Mouse (Mus musculus) heart, embryonic 12.5 days (tissue): ENCODE results near the gene Pum1. TPM values are rescaled to one million over a fixed set of nuclear protein-coding genes. Genes with fewer than 3 reads are reported as not detected.

ENCODE experiments used
- ATAC-seq: fragments of 200-750 bp; cut with Nextera tagmentation; 2 replicates; pipeline ENCODE4 v1.8.0; 2017; ENCODE audit warnings: moderate TSS enrichment, moderate library complexity; ENCODE audit not compliant: insufficient number of reproducible peaks, low FRiP score
- H3K27ac ChIP-seq: fragments of 300-500 bp; sonication (generic); 2 replicates; pipeline ENCODE4 v1.5.1; 2016; ENCODE audit warnings: mild to moderate bottlenecking, moderate library complexity; ENCODE audit not compliant: poor library complexity, severe bottlenecking
- H3K27me3 ChIP-seq: fragments of 300-500 bp; sonication (generic); replicated peaks from 2 replicates; pipeline ENCODE4 v1.6.1; 2016; ENCODE audit warnings: mild to moderate bottlenecking, moderate library complexity
- H3K36me3 ChIP-seq: fragments of 300-500 bp; sonication (generic); 2 replicates; pipeline ENCODE4 v1.6.1; 2016; ENCODE audit warnings: mild to moderate bottlenecking, moderate library complexity
- H3K4me1 ChIP-seq: fragments of 300-500 bp; sonication (generic); replicated peaks from 2 replicates; pipeline ENCODE4 v1.6.1; 2016; ENCODE audit warnings: mild to moderate bottlenecking
- H3K4me2 ChIP-seq: fragments of 300-500 bp; sonication (generic); 2 replicates; pipeline ENCODE4 v1.6.1; 2016; ENCODE audit warnings: mild to moderate bottlenecking, moderate library complexity
- H3K4me3 ChIP-seq: fragments of 300-500 bp; sonication (generic); 2 replicates; pipeline ENCODE4 v1.5.1; 2016; ENCODE audit warnings: mild to moderate bottlenecking
- H3K9ac ChIP-seq: fragments of 300-500 bp; sonication (generic); 2 replicates; pipeline ENCODE4 v1.6.1; 2016; ENCODE audit warnings: mild to moderate bottlenecking, moderate library complexity
- H3K9me3 ChIP-seq: fragments of 300-500 bp; sonication (generic); replicated peaks from 2 replicates; pipeline ENCODE4 v1.6.1; 2016; ENCODE audit warnings: mild to moderate bottlenecking, moderate library complexity
- WGBS: fragments of 180-500 bp; shearing (Covaris S2); methylation state at CpG from one replicate; pipeline ENCODE4 v1.1.7; 2016; 5-methylcytosine and 5-hydroxymethylcytosine counted together
- polyA plus RNA-seq: library from polyadenylated mRNA; unstranded; fragments of >200 nt; fragmentation: Nextera tagmentation; extraction: Ambion mirVana; gene quantifications from 2 replicates; pipeline ENCODE4 v1.2.1, GENCODE M21; 2016

Pum1 gene
- polyA plus RNA-seq, 1 experiment from 2014 or later: 68.7 TPM

DNA sequence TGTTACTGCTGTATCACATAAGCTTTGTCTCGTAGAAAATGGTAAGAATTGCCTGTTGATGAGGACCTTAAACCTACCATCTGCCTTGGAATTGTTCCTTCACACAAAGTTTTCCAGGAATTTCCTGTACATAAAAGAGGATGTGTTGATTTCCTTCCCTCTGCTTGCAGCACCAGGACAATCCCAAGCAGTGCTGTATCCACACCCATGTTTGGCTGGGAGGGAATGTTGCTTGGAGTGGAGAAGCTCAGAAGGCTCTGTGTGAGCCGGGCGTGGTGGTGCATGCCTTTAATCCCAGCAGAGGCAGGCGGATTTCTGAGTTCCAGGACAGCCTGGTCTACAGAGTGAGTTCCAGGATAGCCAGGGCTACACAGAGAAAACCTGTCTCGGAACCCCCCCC, 98.7 kb downstream of the Pum1 start:
- peaks cover 90% of the 10 kb centered on the region for H3K36me3 ChIP-seq
- peaks cover 21% of the 10 kb centered on the region for H3K4me1 ChIP-seq
- H3K4me2 ChIP-seq: no peak overlapping the region
- H3K27ac ChIP-seq: no peak overlapping the region; the same call in 1 of the 2 replicates
- H3K27me3 ChIP-seq: no peaks in the 10 kb centered on the region
- H3K4me3 ChIP-seq: no peak overlapping the region
- WGBS: 76% methylated on average over 5 of the region's 5 CpGs
- H3K9me3 ChIP-seq: no peaks in the 10 kb centered on the region
- no peak for ATAC-seq
- no peak overlapping the region for H3K9ac ChIP-seq

GRCm38 (mm10) chr4:130765399-130766160, 102.5 kb downstream of the Pum1 start:
- H3K36me3 ChIP-seq: peaks cover 95% of the 10 kb centered on the region
- 91% methylated on average over 7 of the region's 7 CpGs for WGBS
- H3K27ac ChIP-seq: no peak overlapping the region
- no peak for ATAC-seq
- no peak overlapping the region for H3K9ac ChIP-seq
- H3K4me1 ChIP-seq: peaks cover 5% of the 10 kb centered on the region
- no peak overlapping the region for H3K4me3 ChIP-seq
- H3K4me2 ChIP-seq: no peak overlapping the region
- no peaks in the 10 kb centered on the region for H3K27me3 ChIP-seq
- H3K9me3 ChIP-seq: no peaks in the 10 kb centered on the region

DNA sequence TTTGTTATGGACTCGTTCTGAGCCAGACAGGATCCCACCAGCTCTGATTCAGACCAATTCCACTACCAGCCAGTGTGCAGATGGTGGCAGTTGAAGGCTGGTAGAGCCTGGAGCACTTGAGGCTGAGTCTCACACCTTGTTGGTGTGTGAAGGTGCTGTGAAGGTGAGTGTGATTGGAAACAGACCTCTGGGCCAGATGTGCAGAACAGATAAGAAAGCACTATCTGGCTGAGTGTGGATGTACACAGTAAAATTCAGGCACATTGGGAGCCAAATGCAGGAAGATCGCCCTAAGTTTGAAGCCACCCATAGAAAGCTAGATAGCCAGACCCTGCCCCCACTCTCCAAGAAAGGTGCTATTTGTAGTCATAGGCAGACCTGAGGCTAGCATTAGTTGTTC, 103.3 kb downstream of the Pum1 start:
- Histone ChIP-seq H3K4me2 (no peak overlapping the region), H3K9me3 (no peaks in the 10 kb centered on the region), H3K9ac (no peak overlapping the region), H3K4me3 (no peak overlapping the region), H3K36me3 (peaks cover 95% of the 10 kb centered on the region), H3K27ac (no peak overlapping the region), H3K4me1 (peaks cover 3% of the 10 kb centered on the region), H3K27me3 (no peaks in the 10 kb centered on the region)
- no peak for ATAC-seq
- 82% methylated on average over 2 of the region's 2 CpGs for WGBS

GRCm38 (mm10) chr4:130766926-130767325, 103.8 kb downstream of the Pum1 start:
- H3K27ac ChIP-seq: no peak overlapping the region
- H3K4me3 ChIP-seq: no peak overlapping the region
- H3K36me3 ChIP-seq: peaks cover 94% of the 10 kb centered on the region
- no peak overlapping the region for H3K4me2 ChIP-seq
- no peak overlapping the region for H3K9ac ChIP-seq
- no peaks in the 10 kb centered on the region for H3K27me3 ChIP-seq
- ATAC-seq: no peak
- H3K9me3 ChIP-seq: no peaks in the 10 kb centered on the region
- 85% methylated on average over 4 of the region's 4 CpGs for WGBS
- no peaks in the 10 kb centered on the region for H3K4me1 ChIP-seq

DNA sequence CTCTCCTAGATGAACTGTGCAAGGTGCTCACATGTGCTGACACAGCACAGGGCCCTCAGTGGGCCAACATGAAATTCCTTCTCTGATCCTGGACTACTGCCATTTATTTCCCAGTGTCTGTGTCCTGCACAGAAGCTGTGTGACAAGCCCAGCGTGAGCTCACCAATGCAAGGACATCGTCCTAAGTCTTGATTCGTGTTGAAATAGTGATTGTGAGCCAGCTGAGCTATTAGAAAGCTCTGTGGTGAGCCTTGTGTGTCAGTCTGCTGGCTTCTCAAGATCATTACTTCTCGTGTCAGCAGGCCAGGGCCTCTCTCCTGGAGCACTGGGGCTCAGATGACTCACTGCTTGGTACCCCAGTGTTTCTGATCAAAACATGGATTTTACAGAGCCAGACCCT, 110.8 kb downstream of the Pum1 start:
- no peak for ATAC-seq
- H3K4me1 ChIP-seq: peaks cover 31% of the 10 kb centered on the region
- H3K4me3 ChIP-seq: no peak overlapping the region
- H3K27ac ChIP-seq: no peak overlapping the region
- no peak overlapping the region for H3K9ac ChIP-seq
- no peaks in the 10 kb centered on the region for H3K27me3 ChIP-seq
- H3K9me3 ChIP-seq: no peaks in the 10 kb centered on the region
- WGBS: 88% methylated on average over 4 of the region's 4 CpGs
- H3K36me3 ChIP-seq: peaks cover 79% of the 10 kb centered on the region
- no peak overlapping the region for H3K4me2 ChIP-seq

DNA sequence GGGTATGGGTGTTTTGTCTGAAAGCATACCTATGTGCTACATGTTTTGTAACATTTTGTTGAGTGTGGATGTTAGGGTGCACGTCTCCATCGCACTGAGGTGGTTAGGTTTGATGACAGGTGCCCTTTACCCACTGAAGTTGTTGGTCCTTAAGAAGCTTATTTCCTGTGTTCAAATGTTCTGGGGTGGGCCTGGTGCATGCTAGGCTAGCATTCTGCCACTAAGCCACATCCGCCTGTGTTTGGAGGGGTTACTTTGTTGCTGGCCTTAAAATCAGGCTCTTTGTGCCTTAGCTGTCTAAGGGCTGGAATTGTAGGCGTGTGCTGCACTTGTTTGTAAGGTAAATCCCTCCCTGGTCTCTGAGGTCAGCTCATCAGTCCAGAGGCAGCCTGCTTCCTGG, 111.7 kb downstream of the Pum1 start:
- 89% methylated on average over 4 of the region's 4 CpGs for WGBS
- no peak overlapping the region for H3K27ac ChIP-seq
- no peak overlapping the region for H3K4me2 ChIP-seq
- H3K9me3 ChIP-seq: no peaks in the 10 kb centered on the region
- H3K36me3 ChIP-seq: peaks cover 81% of the 10 kb centered on the region
- no peaks in the 10 kb centered on the region for H3K27me3 ChIP-seq
- no peak overlapping the region for H3K9ac ChIP-seq
- no peak for ATAC-seq
- no peak overlapping the region for H3K4me3 ChIP-seq
- peaks cover 39% of the 10 kb centered on the region for H3K4me1 ChIP-seq

DNA sequence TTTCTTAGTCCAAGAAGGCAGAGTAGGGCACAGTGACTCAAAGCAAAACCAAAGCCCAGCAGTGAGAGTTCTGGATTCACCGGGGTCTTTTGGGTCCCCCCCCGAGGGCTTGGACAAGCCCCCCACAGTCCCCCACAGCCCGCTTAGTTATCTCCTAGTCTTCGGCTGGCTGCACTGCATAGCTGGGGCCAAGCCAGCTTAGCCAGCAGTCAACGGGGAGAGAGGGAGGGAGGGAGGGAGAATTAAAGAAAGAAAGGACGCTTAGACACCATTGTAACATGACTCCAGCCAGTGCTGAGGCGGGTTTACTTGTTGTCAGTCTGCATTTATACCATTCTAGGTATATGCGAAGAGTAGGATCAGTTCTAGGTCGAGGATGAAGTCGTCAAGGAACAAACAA, 114.5 kb downstream of the Pum1 start:
- no peak overlapping the region for H3K9ac ChIP-seq
- no peaks in the 10 kb centered on the region for H3K27me3 ChIP-seq
- no peak overlapping the region for H3K4me2 ChIP-seq
- WGBS: 37% methylated on average over 10 of the region's 10 CpGs
- peaks cover 73% of the 10 kb centered on the region for H3K36me3 ChIP-seq
- peak; percentile 17; the same call in 1 of the 2 replicates for ATAC-seq
- H3K9me3 ChIP-seq: no peaks in the 10 kb centered on the region
- H3K4me3 ChIP-seq: no peak overlapping the region
- H3K27ac ChIP-seq: peak overlapping the region; percentile 65
- H3K4me1 ChIP-seq: peaks cover 39% of the 10 kb centered on the region

- 70% methylated on average over 3 of the region's 3 CpGs for WGBS
- Histone ChIP-seq H3K27me3 (no peaks in the 10 kb centered on the region), H3K27ac (peak overlapping the region; percentile 36), H3K9ac (no peak overlapping the region), H3K4me3 (no peak overlapping the region), H3K4me2 (no peak overlapping the region), H3K36me3 (peaks cover 60% of the 10 kb centered on the region), H3K4me1 (peaks cover 39% of the 10 kb centered on the region), H3K9me3 (no peaks in the 10 kb centered on the region)
- ATAC-seq: peak; percentile 37; the same call in 1 of the 2 replicates
Observed at GRCm38 (mm10) chr4:130779037-130779436, 115.9 kb downstream of the Pum1 start.

DNA sequence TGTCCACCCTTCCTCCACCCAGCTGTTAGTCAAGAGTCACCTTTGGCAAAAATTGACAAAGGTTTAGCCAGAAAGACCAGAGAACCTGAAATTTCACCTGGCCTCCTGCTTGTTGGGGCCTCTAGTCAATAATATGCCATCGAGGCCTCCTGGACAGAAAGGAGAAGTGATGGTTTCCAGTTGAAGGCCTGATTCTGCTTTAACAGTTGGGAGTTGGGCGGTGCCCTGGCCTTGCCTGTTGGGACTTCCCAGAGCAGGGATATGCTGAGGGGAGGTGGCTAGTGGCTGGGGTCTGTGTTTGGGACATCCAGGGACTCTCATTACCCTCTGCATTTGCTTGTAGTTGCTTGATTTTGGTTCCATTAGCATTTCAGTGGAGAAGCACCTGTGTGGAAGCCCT, 119.4 kb downstream of the Pum1 start:
- no peak overlapping the region for H3K27ac ChIP-seq
- no peaks in the 10 kb centered on the region for H3K27me3 ChIP-seq
- no peaks in the 10 kb centered on the region for H3K9me3 ChIP-seq
- peaks cover 23% of the 10 kb centered on the region for H3K4me1 ChIP-seq
- H3K36me3 ChIP-seq: peaks cover 34% of the 10 kb centered on the region
- no peak overlapping the region for H3K4me2 ChIP-seq
- 84% methylated on average over 2 of the region's 2 CpGs for WGBS
- H3K9ac ChIP-seq: no peak overlapping the region
- no peak for ATAC-seq
- no peak overlapping the region for H3K4me3 ChIP-seq

GRCm38 (mm10) chr4:130784755-130785154, 121.6 kb downstream of the Pum1 start:
- Histone ChIP-seq H3K9me3 (no peaks in the 10 kb centered on the region), H3K36me3 (peaks cover 18% of the 10 kb centered on the region), H3K4me1 (0 out of 2 replicates have a peak, but pooled peaks cover 4% of the 10 kb centered on the region), H3K4me3 (no peak overlapping the region), H3K9ac (no peak overlapping the region), H3K27ac (no peak overlapping the region), H3K4me2 (no peak overlapping the region), H3K27me3 (no peaks in the 10 kb centered on the region)
- no peak for ATAC-seq
- WGBS: 26% methylated on average over 4 of the region's 4 CpGs

GRCm38 (mm10) chr4:130787530-130787929, 124.4 kb downstream of the Pum1 start:
- Histone ChIP-seq H3K27me3 (no peaks in the 10 kb centered on the region), H3K4me2 (no peak overlapping the region), H3K9me3 (no peaks in the 10 kb centered on the region), H3K4me1 (0 out of 2 replicates have a peak, but pooled peaks cover 9% of the 10 kb centered on the region), H3K27ac (no peak overlapping the region), H3K36me3 (no peaks in the 10 kb centered on the region), H3K9ac (no peak overlapping the region), H3K4me3 (no peak overlapping the region)
- WGBS: 72% methylated on average over 5 of the region's 5 CpGs
- no peak for ATAC-seq

DNA sequence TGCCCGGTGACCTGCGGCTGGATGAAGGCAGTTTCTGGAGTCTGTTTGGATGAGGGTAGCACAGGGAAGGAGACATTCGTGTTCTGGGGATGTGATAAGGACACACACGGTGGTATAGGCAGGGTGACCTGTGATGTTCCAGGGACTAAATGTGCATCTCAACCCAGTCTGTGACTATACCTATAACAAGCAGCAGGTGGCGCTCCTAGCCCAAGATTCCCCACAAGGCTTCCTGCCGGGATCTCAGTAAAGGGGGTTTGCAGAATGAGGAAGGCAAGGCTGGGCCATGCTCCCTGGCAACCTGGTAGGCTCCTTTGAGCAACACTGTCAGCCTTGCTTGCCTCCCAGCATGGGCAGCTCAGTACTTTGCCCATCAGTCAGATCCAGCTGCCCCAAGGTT, 127.1 kb downstream of the Pum1 start:
- H3K27ac ChIP-seq: no peak overlapping the region
- no peaks in the 10 kb centered on the region for H3K36me3 ChIP-seq
- no peak overlapping the region for H3K4me2 ChIP-seq
- 0 out of 2 replicates have a peak, but pooled peaks cover 5% of the 10 kb centered on the region for H3K27me3 ChIP-seq
- 5% methylated on average over 6 of the region's 6 CpGs for WGBS
- H3K9me3 ChIP-seq: no peaks in the 10 kb centered on the region
- no peak overlapping the region for H3K4me3 ChIP-seq
- H3K4me1 ChIP-seq: peaks cover 25% of the 10 kb centered on the region
- ATAC-seq: no peak
- H3K9ac ChIP-seq: no peak overlapping the region
